Mouse (Mus musculus): ENCODE results near the gene Apoa1. TPM values are rescaled to one million over a fixed set of nuclear protein-coding genes. Genes with fewer than 3 reads are reported as not detected.
A peak's percentile ranks its signal among the peaks of the same experiment; 100 is the strongest.

The Apoa1 gene
- total RNA-seq, 1 experiment = 0.45 TPM

- Histone ChIP-seq H3K4me3 (ENCODE audit: insufficient read depth in 1 of 2, low read depth in 1 of 2, low read length in 2 of 2, poor library complexity in 1 of 2, severe bottlenecking in 1 of 2) (no peak overlapping the region), H3K4me1 (ENCODE audit: control insufficient read depth in 2 of 2, insufficient read depth in 2 of 2, low read length in 2 of 2, poor library complexity in 1 of 2) (no peaks in the 10 kb centered on the region), H3K9me3 (ENCODE audit: control insufficient read depth, insufficient read depth, low read depth, low read length) (no peaks in the 10 kb centered on the region), H3K36me3 (ENCODE audit: control insufficient read depth, insufficient read depth, low read length, poor library complexity, severe bottlenecking) (no peaks in the 10 kb centered on the region), H3K9ac (ENCODE audit: insufficient read depth, low read depth, low read length, poor library complexity, severe bottlenecking) (no peak overlapping the region), H3K27ac (ENCODE audit: insufficient read depth, low read depth, low read length, poor library complexity, severe bottlenecking) (no peak overlapping the region)
- DNase-seq (ENCODE audit: low read depth, low spot score) = no peak
- no peak for TF ChIP-seq ZNF384 (IDR thresholded peaks at IDR 0.05; ENCODE audit: low read depth, low read length)
- in situ Hi-C loops (cut with MboI; ENCODE audit: low sequenced_read_pairs in 2 of 2, unreplicated experiment in 2 of 2) = no loop called here
Observed at GRCm38 (mm10) chr9:46243122-46243521, 14.7 kb downstream of the Apoa1 start.

- Histone ChIP-seq H3K36me3 (ENCODE audit: control insufficient read depth, insufficient read depth, low read length, poor library complexity, severe bottlenecking) (no peaks in the 10 kb centered on the region), H3K4me1 (ENCODE audit: control insufficient read depth in 2 of 2, insufficient read depth in 2 of 2, low read length in 2 of 2, poor library complexity in 1 of 2) (no peaks in the 10 kb centered on the region), H3K27ac (ENCODE audit: insufficient read depth, low read depth, low read length, poor library complexity, severe bottlenecking) (no peak overlapping the region), H3K9me3 (ENCODE audit: control insufficient read depth, insufficient read depth, low read depth, low read length) (no peaks in the 10 kb centered on the region), H3K9ac (ENCODE audit: insufficient read depth, low read depth, low read length, poor library complexity, severe bottlenecking) (no peak overlapping the region), H3K4me3 (ENCODE audit: insufficient read depth in 1 of 2, low read depth in 1 of 2, low read length in 2 of 2, poor library complexity in 1 of 2, severe bottlenecking in 1 of 2) (no peak overlapping the region)
- in situ Hi-C loops (cut with MboI; ENCODE audit: low sequenced_read_pairs in 2 of 2, unreplicated experiment in 2 of 2) = no loop called here
- no peak for DNase-seq (ENCODE audit: low read depth, low spot score)
- no peak for TF ChIP-seq ZC3H11A (IDR thresholded peaks at IDR 0.05; ENCODE audit: borderline replicate concordance, low read depth, low read length)
Observed at GRCm38 (mm10) chr9:46243584-46243983, 15.2 kb downstream of the Apoa1 start.

GRCm38 (mm10) chr9:46246752-46247324 lies 18.5 kb downstream of the Apoa1 start:
- Histone ChIP-seq H3K4me3 (ENCODE audit: insufficient read depth in 1 of 2, low read depth in 1 of 2, low read length in 2 of 2, poor library complexity in 1 of 2, severe bottlenecking in 1 of 2) (no peak overlapping the region), H3K9me3 (ENCODE audit: control insufficient read depth, insufficient read depth, low read depth, low read length) (no peaks in the 10 kb centered on the region), H3K27ac (ENCODE audit: insufficient read depth, low read depth, low read length, poor library complexity, severe bottlenecking) (no peak overlapping the region), H3K9ac (ENCODE audit: insufficient read depth, low read depth, low read length, poor library complexity, severe bottlenecking) (no peak overlapping the region), H3K36me3 (ENCODE audit: control insufficient read depth, insufficient read depth, low read length, poor library complexity, severe bottlenecking) (no peaks in the 10 kb centered on the region), H3K4me1 (ENCODE audit: control insufficient read depth in 2 of 2, insufficient read depth in 2 of 2, low read length in 2 of 2, poor library complexity in 1 of 2) (no peaks in the 10 kb centered on the region)
- DNase-seq (ENCODE audit: low read depth, low spot score) = no peak
- in situ Hi-C loops (cut with MboI; ENCODE audit: low sequenced_read_pairs in 2 of 2, unreplicated experiment in 2 of 2) = no loop called here
- TF ChIP-seq ZC3H11A (IDR thresholded peaks at IDR 0.05; ENCODE audit: borderline replicate concordance, low read depth, low read length) (peak; percentile 30; the same call in 1 of the 2 replicates), MAFK (IDR thresholded peaks at IDR 0.05; ENCODE audit: insufficient read depth, low read depth, low read length) (no peak), CHD2 (IDR thresholded peaks at IDR 0.05; ENCODE audit: low read depth, low read length) (no peak), HCFC1 (IDR thresholded peaks at IDR 0.05; ENCODE audit: borderline replicate concordance, insufficient read depth, low read length) (no peak), ZNF384 (IDR thresholded peaks at IDR 0.05; ENCODE audit: low read depth, low read length) (no peak)

- TF ChIP-seq ZNF384 (IDR thresholded peaks at IDR 0.05; ENCODE audit: low read depth, low read length) (no peak), HCFC1 (IDR thresholded peaks at IDR 0.05; ENCODE audit: borderline replicate concordance, insufficient read depth, low read length) (no peak), MAFK (IDR thresholded peaks at IDR 0.05; ENCODE audit: insufficient read depth, low read depth, low read length) (no peak), ZC3H11A (IDR thresholded peaks at IDR 0.05; ENCODE audit: borderline replicate concordance, low read depth, low read length) (no peak), CHD2 (IDR thresholded peaks at IDR 0.05; ENCODE audit: low read depth, low read length) (no peak)
- H3K27ac ChIP-seq (ENCODE audit: insufficient read depth, low read depth, low read length, poor library complexity, severe bottlenecking) = no peak overlapping the region
- no peaks in the 10 kb centered on the region for H3K36me3 ChIP-seq (ENCODE audit: control insufficient read depth, insufficient read depth, low read length, poor library complexity, severe bottlenecking)
- DNase-seq (ENCODE audit: low read depth, low spot score) = no peak
- no peaks in the 10 kb centered on the region for H3K4me1 ChIP-seq (ENCODE audit: control insufficient read depth in 2 of 2, insufficient read depth in 2 of 2, low read length in 2 of 2, poor library complexity in 1 of 2)
- no peak overlapping the region for H3K9ac ChIP-seq (ENCODE audit: insufficient read depth, low read depth, low read length, poor library complexity, severe bottlenecking)
- no peak overlapping the region for H3K4me3 ChIP-seq (ENCODE audit: insufficient read depth in 1 of 2, low read depth in 1 of 2, low read length in 2 of 2, poor library complexity in 1 of 2, severe bottlenecking in 1 of 2)
- in situ Hi-C loops (cut with MboI; ENCODE audit: low sequenced_read_pairs in 2 of 2, unreplicated experiment in 2 of 2) = no loop called here
- no peaks in the 10 kb centered on the region for H3K9me3 ChIP-seq (ENCODE audit: control insufficient read depth, insufficient read depth, low read depth, low read length)
Observed at GRCm38 (mm10) chr9:46256177-46256576, 27.8 kb downstream of the Apoa1 start.

- H3K36me3 ChIP-seq (ENCODE audit: control insufficient read depth, insufficient read depth, low read length, poor library complexity, severe bottlenecking) = no peaks in the 10 kb centered on the region
- in situ Hi-C loops (cut with MboI; ENCODE audit: low sequenced_read_pairs in 2 of 2, unreplicated experiment in 2 of 2) = no loop called here
- TF ChIP-seq ZC3H11A (IDR thresholded peaks at IDR 0.05; ENCODE audit: borderline replicate concordance, low read depth, low read length) (no peak), ZNF384 (IDR thresholded peaks at IDR 0.05; ENCODE audit: low read depth, low read length) (no peak), CHD2 (IDR thresholded peaks at IDR 0.05; ENCODE audit: low read depth, low read length) (no peak), MAFK (IDR thresholded peaks at IDR 0.05; ENCODE audit: insufficient read depth, low read depth, low read length) (no peak), HCFC1 (IDR thresholded peaks at IDR 0.05; ENCODE audit: borderline replicate concordance, insufficient read depth, low read length) (no peak)
- H3K27ac ChIP-seq (ENCODE audit: insufficient read depth, low read depth, low read length, poor library complexity, severe bottlenecking) = no peak overlapping the region
- no peak overlapping the region; the same call in 1 of the 2 replicates for H3K9ac ChIP-seq (ENCODE audit: insufficient read depth, low read depth, low read length, poor library complexity, severe bottlenecking)
- no peak for DNase-seq (ENCODE audit: low read depth, low spot score)
- H3K9me3 ChIP-seq (ENCODE audit: control insufficient read depth, insufficient read depth, low read depth, low read length) = no peaks in the 10 kb centered on the region
- no peaks in the 10 kb centered on the region for H3K4me1 ChIP-seq (ENCODE audit: control insufficient read depth in 2 of 2, insufficient read depth in 2 of 2, low read length in 2 of 2, poor library complexity in 1 of 2)
- H3K4me3 ChIP-seq (ENCODE audit: insufficient read depth in 1 of 2, low read depth in 1 of 2, low read length in 2 of 2, poor library complexity in 1 of 2, severe bottlenecking in 1 of 2) = no peak overlapping the region
Observed at GRCm38 (mm10) chr9:46256658-46257385, 28.4 kb downstream of the Apoa1 start.

All from ES-E14 (cell line).